Mouse (Mus musculus): Measurements from ENCODE around the gene Dach1.

Gene Dach1

GRCm38 (mm10) chr14:98169421-98170076 lies at the start of gene Dach1:
TSS of gene Dach1 (minus strand) at chr14:98169765.
- DNase-seq (ENCODE audit: low read depth, low spot score) = no peak

- no peak for DNase-seq (ENCODE audit: low read depth, low spot score)
Measured at GRCm38 (mm10) chr14:98200089-98200488, 30.5 kb upstream of the Dach1 start.

GRCm38 (mm10) chr14:98181545-98181944 lies 12.0 kb upstream of the Dach1 start:
- DNase-seq (ENCODE audit: low read depth, low spot score) = no peak

- no peak for DNase-seq (ENCODE audit: low read depth, low spot score)
Measured at GRCm38 (mm10) chr14:98173831-98174230, 4.3 kb upstream of the Dach1 start.

- DNase-seq (ENCODE audit: low read depth, low spot score) = no peak
Measured at GRCm38 (mm10) chr14:98172394-98172905, 2.9 kb upstream of the Dach1 start.

- no peak for DNase-seq (ENCODE audit: low read depth, low spot score)
Measured at GRCm38 (mm10) chr14:98171861-98172260, 2.3 kb upstream of the Dach1 start.

- no peak for DNase-seq (ENCODE audit: low read depth, low spot score)
Measured at GRCm38 (mm10) chr14:98168908-98169401, 610 bp downstream of the Dach1 start.

- DNase-seq (ENCODE audit: low read depth, low spot score) = no peak
Measured at GRCm38 (mm10) chr14:98168039-98168907, 1.3 kb downstream of the Dach1 start.

- no peak for DNase-seq (ENCODE audit: low read depth, low spot score)
Measured at GRCm38 (mm10) chr14:98167186-98168038, 2.2 kb downstream of the Dach1 start.

- no peak for DNase-seq (ENCODE audit: low read depth, low spot score)
Measured at GRCm38 (mm10) chr14:98166318-98166976, 3.1 kb downstream of the Dach1 start.

GRCm38 (mm10) chr14:98156753-98157152 lies 12.8 kb downstream of the Dach1 start:
- DNase-seq (ENCODE audit: low read depth, low spot score) = no peak

- no peak for DNase-seq (ENCODE audit: low read depth, low spot score)
Measured at GRCm38 (mm10) chr14:98155725-98156392, 13.7 kb downstream of the Dach1 start.

- no peak for DNase-seq (ENCODE audit: low read depth, low spot score)
Measured at GRCm38 (mm10) chr14:98154832-98155422, 14.6 kb downstream of the Dach1 start.

GRCm38 (mm10) chr14:98141758-98142157 lies 27.8 kb downstream of the Dach1 start:
- no peak for DNase-seq (ENCODE audit: low read depth, low spot score)

- DNase-seq (ENCODE audit: low read depth, low spot score) = no peak
Measured at GRCm38 (mm10) chr14:98138873-98139665, 30.5 kb downstream of the Dach1 start.

- DNase-seq (ENCODE audit: low read depth, low spot score) = no peak
Measured at GRCm38 (mm10) chr14:98134546-98134945, 35.0 kb downstream of the Dach1 start.

GRCm38 (mm10) chr14:98123032-98123431 lies 46.5 kb downstream of the Dach1 start:
- DNase-seq (ENCODE audit: low read depth, low spot score) = no peak

- DNase-seq (ENCODE audit: low read depth, low spot score) = no peak
Measured at GRCm38 (mm10) chr14:98116627-98117026, 52.9 kb downstream of the Dach1 start.

GRCm38 (mm10) chr14:98113106-98113505 lies 56.5 kb downstream of the Dach1 start:
- no peak for DNase-seq (ENCODE audit: low read depth, low spot score)
